Mouse (Mus musculus) layer of hippocampus, postnatal 10 days (tissue): ENCODE measurements around the gene Wwc1. TPM values are rescaled to one million over a fixed set of nuclear protein-coding genes. Genes with fewer than 3 reads are reported as not detected.

Source experiments
- DNase-seq, 2 experiments: peaks; one replicate each; pipeline ENCODE4 v3.0.0; 2021; ENCODE audit warnings: low spot score in 2 of 2
- total RNA-seq, 2 experiments: library from RNA; stranded (reverse); gene quantifications; 2 replicates each; pipeline ENCODE4 v1.2.3; 2021

Wwc1 gene
- total RNA-seq, 2 experiments from 2014 or later = 104 to 133 TPM

GRCm38 (mm10) chr11:35974632-35975450, 5.5 kb downstream of the Wwc1 start:
- DNase-seq = no peak

GRCm38 (mm10) chr11:35973135-35973534, 7.2 kb downstream of the Wwc1 start:
- DNase-seq = no peak

- no peak for DNase-seq
Observed at GRCm38 (mm10) chr11:35972270-35972931, 7.9 kb downstream of the Wwc1 start.

GRCm38 (mm10) chr11:35970806-35971705, 9.3 kb downstream of the Wwc1 start:
- DNase-seq = no peak

- DNase-seq = no peak
Observed at GRCm38 (mm10) chr11:35968291-35968690, 12.0 kb downstream of the Wwc1 start.

- no peak for DNase-seq
Observed at GRCm38 (mm10) chr11:35963981-35964549, 16.3 kb downstream of the Wwc1 start.

- no peak for DNase-seq
Observed at GRCm38 (mm10) chr11:35963554-35963953, 16.8 kb downstream of the Wwc1 start.

GRCm38 (mm10) chr11:35962431-35962830, 17.9 kb downstream of the Wwc1 start:
- no peak for DNase-seq

- DNase-seq = no peak
Observed at GRCm38 (mm10) chr11:35959270-35959669, 21.1 kb downstream of the Wwc1 start.

- DNase-seq = no peak
Observed at GRCm38 (mm10) chr11:35955572-35955971, 24.8 kb downstream of the Wwc1 start.

GRCm38 (mm10) chr11:35953179-35953578, 27.1 kb downstream of the Wwc1 start:
- DNase-seq = no peak

GRCm38 (mm10) chr11:35951727-35952065, 28.6 kb downstream of the Wwc1 start:
- DNase-seq = no peak

GRCm38 (mm10) chr11:35951058-35951726, 29.1 kb downstream of the Wwc1 start:
- no peak for DNase-seq

GRCm38 (mm10) chr11:35950466-35950865, 29.9 kb downstream of the Wwc1 start:
- DNase-seq = no peak

GRCm38 (mm10) chr11:35950011-35950410, 30.3 kb downstream of the Wwc1 start:
- no peak for DNase-seq

GRCm38 (mm10) chr11:35948457-35948881, 31.9 kb downstream of the Wwc1 start:
- no peak for DNase-seq

- no peak for DNase-seq
Observed at GRCm38 (mm10) chr11:35947944-35948343, 32.4 kb downstream of the Wwc1 start.

- no peak for DNase-seq
Observed at GRCm38 (mm10) chr11:35945187-35945586, 35.1 kb downstream of the Wwc1 start.

GRCm38 (mm10) chr11:35941641-35942040, 38.7 kb downstream of the Wwc1 start:
- DNase-seq = no peak

- peak in 1 of 2 experiments; percentile 52 for DNase-seq
Observed at GRCm38 (mm10) chr11:35941064-35941463, 39.3 kb downstream of the Wwc1 start.
